Mouse (Mus musculus) lung, postnatal 0 days (tissue): ENCODE results near the gene Clstn1.

ENCODE experiments used
- CTCF ChIP-seq: IDR thresholded peaks from 2 replicates; pipeline ENCODE4 v1.5.1; 2016; ENCODE audit warnings: antibody characterized with exemption, mild to moderate bottlenecking
- EP300 ChIP-seq: IDR thresholded peaks from 2 replicates; pipeline ENCODE4 v1.6.1; 2016; ENCODE audit warnings: antibody characterized with exemption, mild to moderate bottlenecking, control low read depth

DNA sequence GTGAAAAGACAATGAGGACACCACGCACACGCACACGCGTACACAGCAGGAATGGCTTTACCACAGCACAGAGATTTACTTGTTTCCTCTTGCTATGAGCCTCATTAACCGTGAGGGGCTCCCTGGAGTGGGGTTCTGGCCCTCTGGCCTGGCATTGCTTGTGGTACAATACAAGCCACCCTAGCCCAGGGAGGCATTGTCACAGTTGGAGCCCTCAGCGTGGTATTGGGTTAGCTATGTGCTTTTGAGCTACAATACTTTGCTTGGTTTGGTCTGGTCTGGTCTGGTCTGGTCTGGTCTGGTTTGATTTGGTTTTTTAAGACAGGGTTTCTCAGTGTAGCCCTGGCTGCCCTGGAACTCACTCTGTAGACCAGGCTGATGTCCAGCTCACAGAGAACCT, 13.3 kb downstream of the Clstn1 start:
- TF ChIP-seq CTCF (no peak), EP300 (no peak)
